Mouse (Mus musculus): ENCODE results near the gene Xylt1.

DNA sequence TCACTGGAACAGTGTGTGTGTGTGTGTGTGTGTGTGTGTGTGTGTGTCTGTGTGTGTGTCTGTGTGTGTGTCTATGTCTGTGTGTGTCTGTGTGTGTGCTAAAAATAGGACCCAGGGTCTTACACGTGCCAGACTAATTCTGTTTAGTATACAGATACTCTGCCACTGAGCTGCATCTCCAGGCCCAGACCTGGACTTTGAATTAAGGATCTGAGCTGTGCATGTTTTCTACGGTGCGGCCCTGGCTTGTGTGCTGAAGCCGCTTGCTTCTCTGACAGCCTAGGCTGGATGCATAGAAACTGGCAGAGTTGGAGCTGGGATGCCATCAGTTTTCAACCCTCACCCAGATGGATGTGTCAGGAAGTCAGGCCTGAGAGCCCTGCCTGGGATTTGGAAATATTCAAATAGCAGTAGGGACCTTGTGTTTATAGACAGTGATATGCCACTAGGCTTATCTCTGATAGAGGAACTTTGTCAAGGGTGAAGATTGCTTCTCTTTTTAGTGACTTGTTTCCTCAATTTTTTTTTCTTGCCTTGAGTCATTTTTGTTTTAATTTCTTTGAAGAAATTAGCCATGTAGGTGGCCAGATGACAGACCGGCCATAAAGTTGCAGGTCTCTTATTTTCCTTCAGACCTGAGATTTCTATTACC is 11.4 kb upstream of the Xylt1 start:
- TF ChIP-seq POLR2A (IDR thresholded peaks at IDR 0.05; ENCODE audit: control insufficient read depth, extremely low read depth, insufficient read depth, low read length, poor library complexity) = no peak
- no peak for TF ChIP-seq CTCF (IDR thresholded peaks at IDR 0.05; ENCODE audit: borderline replicate concordance, control insufficient read depth, extremely low read depth, insufficient read depth, low read length, poor library complexity)

Measured in thymus, adult 2 months (tissue).